Mouse (Mus musculus) forelimb bud, embryonic 11.5 days (tissue): Measurements from ENCODE around the gene Rabac1.

ENCODE experiments used
- DNase-seq: peaks from one replicate; pipeline ENCODE4 v3.0.0-alpha.2; 2012; ENCODE audit warnings: low read depth, low spot score

Gene Rabac1

GRCm38 (mm10) chr7:24971972-24972893, at the start of gene Rabac1:
TSS of gene Rabac1 (minus strand) at chr7:24972754.
- DNase-seq = peak; percentile 91

GRCm38 (mm10) chr7:25011592-25011991, 39.0 kb upstream of the Rabac1 start:
- DNase-seq = no peak

- DNase-seq = peak; percentile 51
Measured at GRCm38 (mm10) chr7:25010090-25010913, 37.7 kb upstream of the Rabac1 start.

- no peak for DNase-seq
Measured at GRCm38 (mm10) chr7:25009099-25009700, 36.6 kb upstream of the Rabac1 start.

- DNase-seq = peak; percentile 76
Measured at GRCm38 (mm10) chr7:25008635-25009034, 36.1 kb upstream of the Rabac1 start.

- no peak for DNase-seq
Measured at GRCm38 (mm10) chr7:25007609-25008374, 35.2 kb upstream of the Rabac1 start.

- DNase-seq = no peak
Measured at GRCm38 (mm10) chr7:25006586-25007364, 34.2 kb upstream of the Rabac1 start.

- no peak for DNase-seq
Measured at GRCm38 (mm10) chr7:25006171-25006570, 33.6 kb upstream of the Rabac1 start.

- no peak for DNase-seq
Measured at GRCm38 (mm10) chr7:25005421-25006065, 33.0 kb upstream of the Rabac1 start, which contains the start of gene Atp1a3. TSS of gene Atp1a3 (minus strand) at chr7:25005958.

GRCm38 (mm10) chr7:25004806-25005205, 32.3 kb upstream of the Rabac1 start:
- DNase-seq = no peak

GRCm38 (mm10) chr7:25003820-25004388, 31.4 kb upstream of the Rabac1 start:
- no peak for DNase-seq

GRCm38 (mm10) chr7:25003291-25003690, 30.7 kb upstream of the Rabac1 start:
- DNase-seq = no peak

- no peak for DNase-seq
Measured at GRCm38 (mm10) chr7:25000711-25001110, 28.2 kb upstream of the Rabac1 start.

GRCm38 (mm10) chr7:25000211-25000610, 27.7 kb upstream of the Rabac1 start:
- no peak for DNase-seq

- no peak for DNase-seq
Measured at GRCm38 (mm10) chr7:24993081-24993480, 20.5 kb upstream of the Rabac1 start.

GRCm38 (mm10) chr7:24990478-24990877, 17.9 kb upstream of the Rabac1 start:
- no peak for DNase-seq

GRCm38 (mm10) chr7:24987941-24988340, 15.4 kb upstream of the Rabac1 start:
- DNase-seq = no peak

GRCm38 (mm10) chr7:24985799-24986198, 13.2 kb upstream of the Rabac1 start:
- no peak for DNase-seq

- no peak for DNase-seq
Measured at GRCm38 (mm10) chr7:24984307-24984706, 11.8 kb upstream of the Rabac1 start.

GRCm38 (mm10) chr7:24983396-24983795, 10.8 kb upstream of the Rabac1 start:
- DNase-seq = no peak
